Mouse (Mus musculus) ovary, postnatal 10 days (tissue): Measurements from ENCODE around the gene Laptm4a.

Experiments used
- DNase-seq: peaks from one replicate; pipeline ENCODE4 v3.0.0; 2022; ENCODE audit warnings: low spot score

The Laptm4a gene

GRCm38 (mm10) chr12:8921394-8922368, at the start of gene Laptm4a:
Gene Laptm4a, plus strand, starts transcription at chr12:8921664.
- peak; percentile 97 for DNase-seq

DNA sequence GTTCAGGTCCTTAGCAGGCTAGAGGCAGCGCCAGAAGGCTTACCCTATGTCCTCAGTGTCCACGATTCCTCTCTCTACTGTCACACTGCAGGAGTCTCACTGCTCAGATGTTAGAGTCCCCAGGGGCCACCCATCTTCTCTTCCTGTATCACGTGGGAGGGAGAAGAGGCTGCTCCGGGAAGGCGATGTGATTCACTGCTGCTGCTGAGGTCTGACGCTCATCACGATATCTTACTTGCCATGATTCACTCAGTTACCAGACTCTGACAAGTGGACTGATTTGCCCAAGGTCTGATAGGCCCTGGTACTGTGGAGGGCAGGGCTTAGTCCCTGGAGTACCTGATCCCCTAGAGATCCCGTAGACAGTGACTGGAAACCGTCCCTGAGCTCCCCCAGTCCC, 45.9 kb upstream of the Laptm4a start:
- DNase-seq, result no peak

DNA sequence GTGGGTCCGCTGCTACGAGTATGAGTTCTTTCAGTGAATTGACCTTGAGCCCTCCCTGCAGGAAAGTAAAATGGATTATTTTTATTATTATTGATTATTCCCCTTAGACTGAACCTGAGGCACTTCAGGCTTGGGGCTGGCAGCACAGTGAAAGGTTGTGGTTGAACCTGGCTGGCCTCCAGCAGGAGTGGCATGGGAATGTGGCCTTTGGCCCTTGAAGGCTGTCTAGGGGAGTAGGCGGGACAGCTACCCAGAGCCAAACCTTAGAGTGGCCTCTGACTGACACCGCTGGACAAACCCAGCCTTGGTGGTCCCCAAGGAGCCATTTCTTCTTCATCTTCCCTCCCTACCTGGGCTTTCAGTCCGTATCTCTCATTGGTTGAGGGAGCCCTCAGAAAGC, 44.6 kb upstream of the Laptm4a start:
- DNase-seq, result no peak

DNA sequence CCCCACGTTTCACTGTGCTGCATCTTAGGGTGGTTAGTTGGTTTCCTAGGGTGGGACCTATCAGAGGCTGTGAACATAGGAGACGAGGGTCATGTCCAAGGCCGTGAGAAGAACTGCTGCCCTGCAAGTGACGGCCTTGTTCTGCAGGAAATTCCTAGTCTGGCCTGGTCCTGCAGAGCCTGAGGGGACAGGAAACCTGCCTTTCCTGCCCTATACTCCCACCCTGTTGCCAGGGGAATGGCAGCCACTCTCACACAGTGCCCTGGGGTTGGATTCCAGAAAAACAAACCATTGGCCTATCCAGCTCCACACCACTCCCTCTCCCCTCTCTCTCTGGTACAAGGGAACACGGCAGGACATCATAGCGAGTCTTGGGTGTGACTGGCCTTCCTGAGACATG, 44.1 kb upstream of the Laptm4a start:
- no peak for DNase-seq

- DNase-seq, result no peak
Measured at GRCm38 (mm10) chr12:8878752-8879151, 42.7 kb upstream of the Laptm4a start.

GRCm38 (mm10) chr12:8879389-8879788, 42.1 kb upstream of the Laptm4a start:
- no peak for DNase-seq

DNA sequence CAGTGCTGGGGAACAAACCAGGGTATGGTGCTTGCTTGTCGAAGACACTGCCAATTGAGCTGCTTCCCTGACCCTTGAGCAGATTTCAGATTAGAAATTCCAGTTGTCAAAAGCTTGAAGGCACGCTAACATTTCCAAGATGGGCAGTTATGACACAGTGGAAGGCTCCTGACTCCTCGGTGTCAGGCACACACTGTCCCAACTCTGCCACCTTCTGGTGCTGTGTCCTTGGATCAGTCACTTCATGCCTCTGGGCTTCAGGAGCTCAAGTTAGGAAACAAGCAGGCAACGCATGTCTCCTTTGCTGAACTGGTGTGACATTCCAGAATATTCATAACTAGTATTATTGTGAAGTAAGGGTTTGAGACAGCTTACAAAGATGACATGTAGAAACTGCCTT, 39.7 kb upstream of the Laptm4a start:
- DNase-seq, result no peak

GRCm38 (mm10) chr12:8882376-8882775, 39.1 kb upstream of the Laptm4a start:
- DNase-seq, result no peak

GRCm38 (mm10) chr12:8884426-8885145, 36.9 kb upstream of the Laptm4a start:
- no peak for DNase-seq

DNA sequence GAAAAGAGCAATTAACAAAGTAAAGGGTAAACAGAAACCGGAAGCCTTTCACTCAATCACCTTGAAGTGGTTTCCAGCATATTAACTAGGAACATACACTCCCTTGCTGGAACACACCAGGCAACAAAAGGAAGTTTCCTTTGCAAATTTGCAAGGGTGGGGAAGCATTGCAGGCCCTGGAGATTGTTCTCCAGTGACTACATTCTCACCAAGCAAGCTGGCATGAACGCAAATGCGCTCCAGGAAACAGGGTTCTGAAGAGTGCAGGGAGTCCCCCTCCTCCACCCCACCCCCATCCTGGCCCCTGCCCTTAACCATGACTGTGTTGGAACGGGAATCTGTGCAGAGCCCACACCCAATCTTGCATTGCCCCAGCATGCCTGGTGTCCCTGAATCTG, 36.3 kb upstream of the Laptm4a start:
- no peak for DNase-seq

GRCm38 (mm10) chr12:8885950-8886349, 35.5 kb upstream of the Laptm4a start:
- no peak for DNase-seq

GRCm38 (mm10) chr12:8888445-8888844, 33.0 kb upstream of the Laptm4a start:
- no peak for DNase-seq

GRCm38 (mm10) chr12:8889117-8889665, 32.3 kb upstream of the Laptm4a start:
- DNase-seq, result peak; percentile 48

- DNase-seq, result no peak
Measured at GRCm38 (mm10) chr12:8892876-8893532, 28.5 kb upstream of the Laptm4a start.

GRCm38 (mm10) chr12:8897140-8897539, 24.3 kb upstream of the Laptm4a start:
- DNase-seq, result no peak

- no peak for DNase-seq
Measured at GRCm38 (mm10) chr12:8898879-8899785, 22.3 kb upstream of the Laptm4a start.

GRCm38 (mm10) chr12:8900107-8900698, 21.3 kb upstream of the Laptm4a start:
- DNase-seq, result no peak

GRCm38 (mm10) chr12:8900919-8901663, 20.4 kb upstream of the Laptm4a start:
- no peak for DNase-seq

DNA sequence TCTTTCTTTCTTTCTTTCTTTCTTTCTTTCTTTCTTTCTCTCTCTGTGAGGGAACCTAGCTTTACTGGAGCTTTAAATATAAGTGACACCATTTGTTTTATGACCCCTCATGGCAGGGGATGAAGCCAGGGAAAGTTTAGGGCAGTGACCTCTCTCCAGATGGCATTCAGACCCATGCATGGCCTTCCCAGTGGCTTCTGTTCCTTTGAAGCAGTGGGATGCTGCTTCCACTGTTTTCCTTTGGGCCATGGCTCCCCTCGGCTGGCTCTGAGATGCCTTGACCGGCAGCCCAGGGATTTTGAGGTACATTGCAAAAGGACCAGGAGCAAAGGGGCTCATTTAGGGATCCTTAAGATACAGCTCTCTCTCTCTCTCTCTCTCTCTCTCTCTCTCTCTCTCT, 19.5 kb upstream of the Laptm4a start:
- no peak for DNase-seq

DNA sequence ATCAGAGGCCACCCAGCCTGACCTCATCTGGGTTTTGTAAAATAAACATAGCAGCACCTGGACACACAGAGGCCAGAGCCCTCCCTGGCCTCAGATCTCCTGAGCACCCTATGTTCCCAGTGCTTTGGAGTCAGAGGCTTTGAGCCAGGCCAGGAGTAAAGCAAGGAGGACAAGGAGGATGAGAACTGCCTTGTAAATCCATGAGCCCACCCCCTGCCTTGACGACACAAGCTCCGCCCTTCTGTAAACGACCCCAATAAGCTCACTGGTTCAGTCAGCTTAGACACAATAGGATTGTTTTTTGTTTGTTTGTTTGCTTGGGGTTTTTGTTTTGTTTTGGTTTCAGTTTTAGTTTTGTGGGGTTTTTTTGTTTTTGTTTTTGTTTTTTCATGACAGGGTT, 19.0 kb upstream of the Laptm4a start:
- DNase-seq, result no peak
